Mouse (Mus musculus): ENCODE data around the gene Mon2. TPM values are rescaled to one million over a fixed set of nuclear protein-coding genes. Genes with fewer than 3 reads are reported as not detected.

Mon2 gene
- total RNA-seq, 1 experiment, result 38.4 TPM

DNA sequence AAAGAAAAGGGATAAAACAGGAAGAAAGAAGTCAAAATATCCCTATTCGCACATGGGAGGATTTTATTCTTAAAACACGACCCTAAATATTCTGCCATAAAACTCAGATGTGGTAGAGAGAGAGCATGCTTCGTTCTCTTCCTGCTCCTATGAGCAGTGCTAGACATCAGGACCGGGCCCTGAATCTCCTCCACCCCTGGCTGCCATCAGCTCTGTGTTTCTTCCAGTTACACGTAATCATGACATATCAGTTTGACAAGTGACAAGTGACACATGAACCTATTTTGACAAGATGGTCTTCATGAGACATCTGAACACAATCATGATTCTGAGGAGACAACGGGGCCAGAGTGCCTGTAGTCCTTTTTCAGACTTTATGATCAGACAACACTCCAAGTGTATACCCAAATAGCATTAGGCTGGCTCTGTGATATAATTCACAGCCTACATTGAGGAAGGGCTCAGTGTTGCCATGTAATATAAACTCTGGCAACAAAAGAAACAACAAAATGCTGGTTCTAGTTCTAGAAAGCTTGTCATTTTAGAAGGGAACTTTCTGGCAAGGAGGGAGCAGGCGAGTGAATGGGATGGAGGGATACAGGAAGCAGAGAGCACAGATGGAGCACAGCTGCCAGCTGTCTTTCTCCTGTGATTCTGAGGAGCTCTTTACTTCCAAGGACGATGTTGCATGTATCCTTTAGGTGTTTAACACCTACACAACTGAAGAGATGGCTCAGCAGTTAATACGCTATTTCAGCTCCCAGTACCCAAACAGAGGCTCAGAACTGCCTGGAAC is 20.9 kb downstream of the Mon2 start:
- H3K36me3 ChIP-seq (ENCODE audit: control insufficient read depth, insufficient read depth, low read length, poor library complexity, severe bottlenecking), result no peaks in the 10 kb centered on the region
- in situ Hi-C loops (cut with MboI; ENCODE audit: low sequenced_read_pairs in 2 of 2, unreplicated experiment in 2 of 2), result no loop called here
- no peaks in the 10 kb centered on the region for H3K4me1 ChIP-seq (ENCODE audit: control insufficient read depth in 2 of 2, insufficient read depth in 2 of 2, low read length in 2 of 2, poor library complexity in 1 of 2)
- H3K4me3 ChIP-seq (ENCODE audit: insufficient read depth in 1 of 2, low read depth in 1 of 2, low read length in 2 of 2, poor library complexity in 1 of 2, severe bottlenecking in 1 of 2), result no peak overlapping the region
- no peak overlapping the region for H3K9ac ChIP-seq (ENCODE audit: insufficient read depth, low read depth, low read length, poor library complexity, severe bottlenecking)
- no peak overlapping the region for H3K27ac ChIP-seq (ENCODE audit: insufficient read depth, low read depth, low read length, poor library complexity, severe bottlenecking)
- DNase-seq (ENCODE audit: low read depth, low spot score), result no peak
- TF ChIP-seq MAFK (IDR thresholded peaks at IDR 0.05; ENCODE audit: insufficient read depth, low read depth, low read length) (no peak), CHD2 (IDR thresholded peaks at IDR 0.05; ENCODE audit: low read depth, low read length) (no peak), ZC3H11A (IDR thresholded peaks at IDR 0.05; ENCODE audit: borderline replicate concordance, low read depth, low read length) (no peak), HCFC1 (IDR thresholded peaks at IDR 0.05; ENCODE audit: borderline replicate concordance, insufficient read depth, low read length) (no peak), ZNF384 (IDR thresholded peaks at IDR 0.05; ENCODE audit: low read depth, low read length) (no peak)
- H3K9me3 ChIP-seq (ENCODE audit: control insufficient read depth, insufficient read depth, low read depth, low read length), result no peaks in the 10 kb centered on the region

DNA sequence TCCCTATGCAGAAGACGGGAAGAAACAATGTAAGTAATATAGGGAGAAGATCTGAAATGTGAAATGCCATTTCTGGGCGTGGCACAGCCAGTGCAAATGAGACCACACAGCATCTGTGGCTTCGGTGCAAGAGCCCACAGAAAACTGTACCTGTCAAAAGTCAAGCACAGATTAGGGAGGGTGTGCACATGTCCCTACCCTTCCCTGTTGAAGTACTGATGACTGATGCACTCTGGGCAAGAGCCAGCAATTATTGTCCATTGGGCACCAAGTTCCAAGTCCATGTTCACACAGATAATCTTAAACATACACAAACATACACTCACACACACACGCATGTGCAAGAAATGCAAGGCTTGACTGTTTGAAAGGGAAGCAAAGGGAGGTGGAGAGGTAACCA is 22.7 kb downstream of the Mon2 start:
- no peak for DNase-seq (ENCODE audit: low read depth, low spot score)
- Histone ChIP-seq H3K4me1 (ENCODE audit: control insufficient read depth in 2 of 2, insufficient read depth in 2 of 2, low read length in 2 of 2, poor library complexity in 1 of 2) (no peaks in the 10 kb centered on the region), H3K9ac (ENCODE audit: insufficient read depth, low read depth, low read length, poor library complexity, severe bottlenecking) (no peak overlapping the region), H3K4me3 (ENCODE audit: insufficient read depth in 1 of 2, low read depth in 1 of 2, low read length in 2 of 2, poor library complexity in 1 of 2, severe bottlenecking in 1 of 2) (no peak overlapping the region), H3K27ac (ENCODE audit: insufficient read depth, low read depth, low read length, poor library complexity, severe bottlenecking) (no peak overlapping the region), H3K9me3 (ENCODE audit: control insufficient read depth, insufficient read depth, low read depth, low read length) (no peaks in the 10 kb centered on the region), H3K36me3 (ENCODE audit: control insufficient read depth, insufficient read depth, low read length, poor library complexity, severe bottlenecking) (peaks cover under 1% of the 10 kb centered on the region; the same call in 1 of the 2 replicates)
- TF ChIP-seq CHD2 (IDR thresholded peaks at IDR 0.05; ENCODE audit: low read depth, low read length) (no peak), MAFK (IDR thresholded peaks at IDR 0.05; ENCODE audit: insufficient read depth, low read depth, low read length) (no peak), ZNF384 (IDR thresholded peaks at IDR 0.05; ENCODE audit: low read depth, low read length) (no peak), ZC3H11A (IDR thresholded peaks at IDR 0.05; ENCODE audit: borderline replicate concordance, low read depth, low read length) (no peak), HCFC1 (IDR thresholded peaks at IDR 0.05; ENCODE audit: borderline replicate concordance, insufficient read depth, low read length) (no peak)
- in situ Hi-C loops (cut with MboI; ENCODE audit: low sequenced_read_pairs in 2 of 2, unreplicated experiment in 2 of 2), result no loop called here

DNA sequence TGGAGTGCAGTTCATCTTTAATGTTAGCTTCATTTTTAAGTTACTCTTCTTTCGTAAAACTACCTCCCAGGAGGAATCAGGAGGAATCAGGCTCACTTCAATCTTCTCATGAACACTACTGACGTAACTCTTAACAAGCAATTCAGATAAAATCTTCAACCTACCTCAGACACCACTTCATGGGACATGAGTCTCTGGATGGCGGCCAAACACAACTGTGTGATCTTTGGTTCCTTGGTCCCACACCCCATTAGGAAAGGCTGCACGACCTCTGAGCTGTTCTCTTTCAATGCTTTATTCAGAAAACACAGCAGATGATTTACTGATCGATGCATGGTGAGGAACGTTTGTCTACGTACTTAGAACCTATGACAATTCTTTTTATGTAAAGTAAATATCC is 24.3 kb downstream of the Mon2 start:
- Histone ChIP-seq H3K4me1 (ENCODE audit: control insufficient read depth in 2 of 2, insufficient read depth in 2 of 2, low read length in 2 of 2, poor library complexity in 1 of 2) (no peaks in the 10 kb centered on the region), H3K36me3 (ENCODE audit: control insufficient read depth, insufficient read depth, low read length, poor library complexity, severe bottlenecking) (peaks cover 2% of the 10 kb centered on the region), H3K9ac (ENCODE audit: insufficient read depth, low read depth, low read length, poor library complexity, severe bottlenecking) (no peak overlapping the region), H3K9me3 (ENCODE audit: control insufficient read depth, insufficient read depth, low read depth, low read length) (no peaks in the 10 kb centered on the region), H3K27ac (ENCODE audit: insufficient read depth, low read depth, low read length, poor library complexity, severe bottlenecking) (no peak overlapping the region), H3K4me3 (ENCODE audit: insufficient read depth in 1 of 2, low read depth in 1 of 2, low read length in 2 of 2, poor library complexity in 1 of 2, severe bottlenecking in 1 of 2) (no peak overlapping the region)
- TF ChIP-seq CHD2 (IDR thresholded peaks at IDR 0.05; ENCODE audit: low read depth, low read length) (no peak), HCFC1 (IDR thresholded peaks at IDR 0.05; ENCODE audit: borderline replicate concordance, insufficient read depth, low read length) (no peak), MAFK (IDR thresholded peaks at IDR 0.05; ENCODE audit: insufficient read depth, low read depth, low read length) (no peak), ZNF384 (IDR thresholded peaks at IDR 0.05; ENCODE audit: low read depth, low read length) (no peak), ZC3H11A (IDR thresholded peaks at IDR 0.05; ENCODE audit: borderline replicate concordance, low read depth, low read length) (no peak)
- DNase-seq (ENCODE audit: low read depth, low spot score), result no peak
- in situ Hi-C loops (cut with MboI; ENCODE audit: low sequenced_read_pairs in 2 of 2, unreplicated experiment in 2 of 2), result no loop called here

DNA sequence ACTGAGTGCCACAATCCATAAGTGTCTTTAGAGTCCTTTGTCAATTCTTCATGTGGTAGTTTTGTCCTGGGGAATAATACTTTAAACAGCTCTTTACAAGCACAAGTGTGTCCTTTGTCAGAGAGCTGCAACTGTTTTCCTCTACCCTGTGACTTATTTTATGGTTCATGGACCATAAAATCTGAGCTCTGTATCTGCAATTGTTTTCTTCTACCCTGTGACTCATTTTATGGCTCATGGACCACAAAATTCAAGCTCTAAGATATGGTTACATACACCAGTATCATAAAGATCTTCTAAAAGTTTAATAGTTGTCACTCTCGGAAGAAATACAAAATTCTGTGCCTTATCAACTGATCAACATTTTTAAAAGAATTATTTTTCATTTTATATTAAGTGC is 27.6 kb downstream of the Mon2 start:
- Histone ChIP-seq H3K36me3 (ENCODE audit: control insufficient read depth, insufficient read depth, low read length, poor library complexity, severe bottlenecking) (peaks cover 4% of the 10 kb centered on the region), H3K27ac (ENCODE audit: insufficient read depth, low read depth, low read length, poor library complexity, severe bottlenecking) (no peak overlapping the region), H3K4me1 (ENCODE audit: control insufficient read depth in 2 of 2, insufficient read depth in 2 of 2, low read length in 2 of 2, poor library complexity in 1 of 2) (no peaks in the 10 kb centered on the region), H3K9ac (ENCODE audit: insufficient read depth, low read depth, low read length, poor library complexity, severe bottlenecking) (no peak overlapping the region), H3K4me3 (ENCODE audit: insufficient read depth in 1 of 2, low read depth in 1 of 2, low read length in 2 of 2, poor library complexity in 1 of 2, severe bottlenecking in 1 of 2) (no peak overlapping the region), H3K9me3 (ENCODE audit: control insufficient read depth, insufficient read depth, low read depth, low read length) (no peaks in the 10 kb centered on the region)
- TF ChIP-seq ZC3H11A (IDR thresholded peaks at IDR 0.05; ENCODE audit: borderline replicate concordance, low read depth, low read length) (no peak), CHD2 (IDR thresholded peaks at IDR 0.05; ENCODE audit: low read depth, low read length) (no peak), HCFC1 (IDR thresholded peaks at IDR 0.05; ENCODE audit: borderline replicate concordance, insufficient read depth, low read length) (no peak), ZNF384 (IDR thresholded peaks at IDR 0.05; ENCODE audit: low read depth, low read length) (no peak), MAFK (IDR thresholded peaks at IDR 0.05; ENCODE audit: insufficient read depth, low read depth, low read length) (no peak)
- no peak for DNase-seq (ENCODE audit: low read depth, low spot score)
- in situ Hi-C loops (cut with MboI; ENCODE audit: low sequenced_read_pairs in 2 of 2, unreplicated experiment in 2 of 2), result no loop called here

Measured in ES-E14 (cell line).